Mouse (Mus musculus): Measurements from ENCODE around the gene Epb41l4b. TPM values are rescaled to one million over a fixed set of nuclear protein-coding genes. Genes with fewer than 3 reads are reported as not detected.

Gene Epb41l4b
- polyA plus RNA-seq, 1 experiment from 2014 or later, result 3.4 TPM

DNA sequence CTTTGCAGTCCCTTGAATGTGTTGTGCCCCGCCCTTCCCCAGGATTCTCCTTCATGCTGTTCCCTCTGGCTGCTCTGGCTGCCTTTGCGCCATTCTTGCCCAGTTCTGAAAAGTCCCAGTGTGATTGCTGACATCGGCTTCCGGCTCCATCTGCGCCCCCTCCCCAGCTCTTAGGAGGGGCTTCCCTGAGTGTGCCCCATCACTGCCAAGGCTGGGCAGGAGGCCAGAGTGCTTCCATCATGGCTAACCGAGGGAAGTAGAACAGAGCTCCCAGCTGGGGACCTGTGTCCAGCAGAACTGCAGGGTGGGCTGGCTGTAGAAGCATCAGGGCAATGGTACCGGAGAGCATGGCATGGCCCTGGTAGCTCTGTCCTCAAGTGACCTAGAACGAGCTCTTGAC, 138.2 kb downstream of the Epb41l4b start:
- Histone ChIP-seq H3K4me1 (ENCODE audit: control insufficient read depth, insufficient read depth, low read depth, low read length) (no peaks in the 10 kb centered on the region), H3K4me3 (ENCODE audit: low read length) (no peak overlapping the region), H3K4me2 (ENCODE audit: low read length) (no peak overlapping the region), H3K27me3 (replicated peaks; ENCODE audit: control insufficient read depth, insufficient read depth, low read length) (no peaks in the 10 kb centered on the region), H3K27ac (ENCODE audit: low read depth, low read length) (no peak overlapping the region), H3K9me3 (ENCODE audit: control insufficient read depth, low read length) (no peaks in the 10 kb centered on the region), H3K36me3 (ENCODE audit: control insufficient read depth, insufficient read depth, low read length) (0 out of 2 replicates have a peak, but pooled peaks cover 2% of the 10 kb centered on the region), H3K9ac (ENCODE audit: low read depth, low read length) (no peak overlapping the region)
- WGBS, result 39% methylated on average over 8 of the region's 8 CpGs
- ATAC-seq, result peak; percentile 82

DNA sequence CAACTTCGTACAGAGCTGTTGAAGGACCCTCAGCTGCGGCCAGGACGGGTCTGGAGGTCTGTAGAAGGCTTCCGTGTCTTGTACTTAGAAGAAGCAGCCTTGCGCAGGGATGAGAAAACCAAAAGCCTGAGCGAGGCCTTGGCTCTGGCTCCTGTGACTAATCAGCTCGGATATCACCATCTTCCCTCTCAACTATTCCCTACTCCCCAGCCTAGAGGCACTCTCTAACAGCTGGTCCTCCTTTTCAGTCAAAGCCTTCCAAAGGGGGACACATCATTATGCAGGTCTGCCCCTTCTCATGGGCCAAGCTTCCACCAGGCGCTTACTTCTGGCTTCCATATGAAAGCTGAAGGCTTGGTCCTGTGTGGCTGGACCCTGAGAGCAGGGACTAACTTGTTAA, 139.4 kb downstream of the Epb41l4b start:
- WGBS, result 83% methylated on average over 8 of the region's 8 CpGs
- no peak overlapping the region for H3K9ac ChIP-seq (ENCODE audit: low read depth, low read length)
- H3K4me2 ChIP-seq (ENCODE audit: low read length), result no peak overlapping the region
- no peak overlapping the region for H3K4me3 ChIP-seq (ENCODE audit: low read length)
- H3K4me1 ChIP-seq (ENCODE audit: control insufficient read depth, insufficient read depth, low read depth, low read length), result no peaks in the 10 kb centered on the region
- no peaks in the 10 kb centered on the region for H3K9me3 ChIP-seq (ENCODE audit: control insufficient read depth, low read length)
- no peaks in the 10 kb centered on the region for H3K27me3 ChIP-seq (replicated peaks; ENCODE audit: control insufficient read depth, insufficient read depth, low read length)
- no peak for ATAC-seq
- 0 out of 2 replicates have a peak, but pooled peaks cover 2% of the 10 kb centered on the region for H3K36me3 ChIP-seq (ENCODE audit: control insufficient read depth, insufficient read depth, low read length)
- no peak overlapping the region for H3K27ac ChIP-seq (ENCODE audit: low read depth, low read length)

DNA sequence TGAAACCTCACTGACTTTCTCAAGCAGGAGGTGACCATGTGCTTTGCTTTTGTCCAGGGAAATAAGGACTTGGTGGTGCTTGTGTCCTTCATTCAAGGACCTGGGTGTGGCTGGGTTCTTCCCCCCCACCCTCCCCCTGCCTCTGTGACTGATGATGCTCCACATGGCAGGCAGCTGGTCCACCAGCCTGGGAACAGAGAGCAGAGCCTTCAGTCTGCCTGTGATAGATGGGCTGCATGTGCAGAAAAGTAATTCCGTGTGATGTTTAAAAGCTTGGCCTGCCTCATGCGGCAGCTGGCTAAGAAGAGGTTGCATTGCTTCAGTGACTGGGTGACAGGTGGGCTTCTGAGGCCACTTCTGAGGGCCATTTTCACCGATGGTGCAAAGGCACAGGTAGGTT, 140.5 kb downstream of the Epb41l4b start:
- H3K27me3 ChIP-seq (replicated peaks; ENCODE audit: control insufficient read depth, insufficient read depth, low read length), result no peaks in the 10 kb centered on the region
- no peak overlapping the region for H3K27ac ChIP-seq (ENCODE audit: low read depth, low read length)
- peak; percentile 38; the same call in 1 of the 2 replicates for ATAC-seq
- no peaks in the 10 kb centered on the region for H3K4me1 ChIP-seq (ENCODE audit: control insufficient read depth, insufficient read depth, low read depth, low read length)
- H3K36me3 ChIP-seq (ENCODE audit: control insufficient read depth, insufficient read depth, low read length), result 0 out of 2 replicates have a peak, but pooled peaks cover 2% of the 10 kb centered on the region
- no peak overlapping the region for H3K4me3 ChIP-seq (ENCODE audit: low read length)
- no peak overlapping the region for H3K4me2 ChIP-seq (ENCODE audit: low read length)
- H3K9ac ChIP-seq (ENCODE audit: low read depth, low read length), result no peak overlapping the region
- WGBS, result 24% methylated on average over 3 of the region's 3 CpGs
- no peaks in the 10 kb centered on the region for H3K9me3 ChIP-seq (ENCODE audit: control insufficient read depth, low read length)

DNA sequence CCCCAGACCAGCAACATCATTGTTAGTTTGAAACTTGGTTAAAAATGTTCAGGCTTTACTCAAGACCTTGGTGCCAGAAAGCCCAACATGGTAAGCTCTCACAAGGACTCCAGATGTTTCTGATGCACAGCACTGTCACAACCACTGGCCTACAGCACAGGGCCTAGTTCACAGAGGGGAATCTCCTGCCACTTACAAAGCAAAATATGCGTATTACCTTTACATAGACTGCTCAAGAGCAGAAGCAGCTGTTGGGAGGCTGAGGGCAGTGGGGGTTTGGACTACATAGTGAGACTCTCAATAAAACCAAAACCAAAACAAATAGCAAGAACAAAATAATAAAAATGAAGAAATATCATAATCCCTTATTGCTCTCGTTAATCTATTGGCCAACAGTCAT, 141.8 kb downstream of the Epb41l4b start:
- no peak for ATAC-seq
- 89% methylated on average over 2 of the region's 2 CpGs for WGBS

DNA sequence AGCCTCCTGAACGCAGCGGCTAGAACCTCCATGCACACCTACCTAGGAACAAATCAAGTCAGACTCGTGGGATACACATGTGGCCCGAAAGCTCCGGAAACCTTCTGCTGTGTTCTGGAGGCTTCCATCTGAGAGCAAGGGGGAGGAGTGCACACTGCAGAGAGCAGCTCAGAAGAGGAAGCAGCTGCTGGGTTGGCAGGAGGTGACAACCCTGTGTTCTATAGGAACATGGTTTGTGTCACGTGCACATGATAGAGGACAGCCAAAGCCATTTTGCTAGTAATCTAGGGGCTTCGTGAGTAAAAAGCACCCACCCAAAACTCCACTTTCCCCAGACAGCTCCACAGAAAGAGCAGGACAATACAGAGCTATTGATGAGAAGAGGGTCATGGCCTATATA, 149.9 kb downstream of the Epb41l4b start:
- H3K27me3 ChIP-seq (replicated peaks; ENCODE audit: control insufficient read depth, insufficient read depth, low read length), result no peaks in the 10 kb centered on the region
- H3K36me3 ChIP-seq (ENCODE audit: control insufficient read depth, insufficient read depth, low read length), result no peaks in the 10 kb centered on the region
- no peak overlapping the region for H3K4me2 ChIP-seq (ENCODE audit: low read length)
- peaks cover 4% of the 10 kb centered on the region for H3K9me3 ChIP-seq (ENCODE audit: control insufficient read depth, low read length)
- peaks cover 8% of the 10 kb centered on the region for H3K4me1 ChIP-seq (ENCODE audit: control insufficient read depth, insufficient read depth, low read depth, low read length)
- ATAC-seq, result no peak
- H3K27ac ChIP-seq (ENCODE audit: low read depth, low read length), result no peak overlapping the region
- H3K4me3 ChIP-seq (ENCODE audit: low read length), result no peak overlapping the region
- 86% methylated on average over 7 of the region's 7 CpGs for WGBS
- no peak overlapping the region for H3K9ac ChIP-seq (ENCODE audit: low read depth, low read length)

More for the DNA sequence above, 141.8 kb downstream of the Epb41l4b start:
- no peak overlapping the region for H3K4me3 ChIP-seq (ENCODE audit: low read length)
- no peaks in the 10 kb centered on the region for H3K27me3 ChIP-seq (replicated peaks; ENCODE audit: control insufficient read depth, insufficient read depth, low read length)
- peaks cover 3% of the 10 kb centered on the region for H3K9me3 ChIP-seq (ENCODE audit: control insufficient read depth, low read length)
- no peaks in the 10 kb centered on the region for H3K36me3 ChIP-seq (ENCODE audit: control insufficient read depth, insufficient read depth, low read length)
- no peak overlapping the region for H3K9ac ChIP-seq (ENCODE audit: low read depth, low read length)
- no peak overlapping the region for H3K4me2 ChIP-seq (ENCODE audit: low read length)
- H3K4me1 ChIP-seq (ENCODE audit: control insufficient read depth, insufficient read depth, low read depth, low read length), result no peaks in the 10 kb centered on the region
- H3K27ac ChIP-seq (ENCODE audit: low read depth, low read length), result no peak overlapping the region

DNA sequence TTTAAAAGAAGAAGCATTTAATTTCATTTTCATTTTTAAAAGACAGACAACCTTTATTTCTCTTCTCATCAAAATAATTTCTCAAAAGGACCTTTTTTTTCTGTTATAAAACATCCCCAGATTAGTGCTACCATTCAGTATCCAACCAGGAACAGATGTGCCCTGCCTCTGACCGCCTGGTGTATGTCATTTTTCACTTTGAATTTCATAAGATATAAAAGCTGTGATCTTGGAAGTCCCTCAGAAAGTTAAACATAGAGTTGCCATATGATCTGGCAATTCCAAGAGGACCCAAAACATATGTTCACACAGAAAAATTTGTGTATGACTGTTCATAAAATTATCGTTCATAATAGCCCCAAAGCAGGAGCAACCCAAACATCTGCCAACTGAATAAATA, 151.3 kb downstream of the Epb41l4b start:
- 77% methylated on average over 2 of the region's 2 CpGs for WGBS
- no peak for ATAC-seq
- H3K4me2 ChIP-seq (ENCODE audit: low read length), result no peak overlapping the region

DNA sequence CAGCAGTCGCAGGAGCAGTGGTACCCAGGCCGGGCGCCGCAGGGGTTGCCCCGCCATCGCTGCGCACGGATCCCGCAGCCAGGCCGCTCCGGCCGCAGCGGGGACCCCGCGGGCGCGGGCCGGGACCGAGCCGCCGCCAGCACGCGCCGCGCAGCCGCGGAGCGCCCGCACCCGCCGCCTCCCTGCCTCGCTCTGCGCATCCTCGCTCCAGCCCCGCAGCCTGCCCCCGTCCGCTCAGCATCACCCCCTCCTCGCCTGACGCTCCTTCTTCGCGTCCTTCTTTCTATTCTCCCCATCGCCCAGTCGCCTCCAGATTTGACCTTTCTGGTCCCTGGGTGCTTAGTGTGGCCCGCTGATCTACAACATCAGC, 153.0 kb downstream of the Epb41l4b start, which contains the start of gene Frrs1l:
Gene Frrs1l, minus strand, starts transcription at position 177 of the 370 bp plus-strand sequence.
- Histone ChIP-seq H3K36me3 (ENCODE audit: control insufficient read depth, insufficient read depth, low read length) (peaks cover 3% of the 10 kb centered on the region; the same call in 1 of the 2 replicates), H3K9ac (ENCODE audit: low read depth, low read length) (peak within 1 kb of the TSS; percentile 91), H3K27ac (ENCODE audit: low read depth, low read length) (peak within 1 kb of the TSS; percentile 89), H3K4me2 (ENCODE audit: low read length) (peak within 1 kb of the TSS; percentile 84), H3K27me3 (replicated peaks; ENCODE audit: control insufficient read depth, insufficient read depth, low read length) (no peaks in the 10 kb centered on the region), H3K4me1 (ENCODE audit: control insufficient read depth, insufficient read depth, low read depth, low read length) (peaks cover 11% of the 10 kb centered on the region), H3K4me3 (ENCODE audit: low read length) (peak within 1 kb of the TSS; percentile 77), H3K9me3 (ENCODE audit: control insufficient read depth, low read length) (no peaks in the 10 kb centered on the region)
- under 1% methylated on average over 23 of the region's 44 CpGs for WGBS
- peak; percentile 93 for ATAC-seq

More for the DNA sequence above, 151.3 kb downstream of the Epb41l4b start:
- Histone ChIP-seq H3K27me3 (replicated peaks; ENCODE audit: control insufficient read depth, insufficient read depth, low read length) (no peaks in the 10 kb centered on the region), H3K9me3 (ENCODE audit: control insufficient read depth, low read length) (peaks cover 4% of the 10 kb centered on the region), H3K27ac (ENCODE audit: low read depth, low read length) (no peak overlapping the region), H3K4me3 (ENCODE audit: low read length) (no peak overlapping the region), H3K4me1 (ENCODE audit: control insufficient read depth, insufficient read depth, low read depth, low read length) (peaks cover 11% of the 10 kb centered on the region), H3K36me3 (ENCODE audit: control insufficient read depth, insufficient read depth, low read length) (no peaks in the 10 kb centered on the region), H3K9ac (ENCODE audit: low read depth, low read length) (no peak overlapping the region)

DNA sequence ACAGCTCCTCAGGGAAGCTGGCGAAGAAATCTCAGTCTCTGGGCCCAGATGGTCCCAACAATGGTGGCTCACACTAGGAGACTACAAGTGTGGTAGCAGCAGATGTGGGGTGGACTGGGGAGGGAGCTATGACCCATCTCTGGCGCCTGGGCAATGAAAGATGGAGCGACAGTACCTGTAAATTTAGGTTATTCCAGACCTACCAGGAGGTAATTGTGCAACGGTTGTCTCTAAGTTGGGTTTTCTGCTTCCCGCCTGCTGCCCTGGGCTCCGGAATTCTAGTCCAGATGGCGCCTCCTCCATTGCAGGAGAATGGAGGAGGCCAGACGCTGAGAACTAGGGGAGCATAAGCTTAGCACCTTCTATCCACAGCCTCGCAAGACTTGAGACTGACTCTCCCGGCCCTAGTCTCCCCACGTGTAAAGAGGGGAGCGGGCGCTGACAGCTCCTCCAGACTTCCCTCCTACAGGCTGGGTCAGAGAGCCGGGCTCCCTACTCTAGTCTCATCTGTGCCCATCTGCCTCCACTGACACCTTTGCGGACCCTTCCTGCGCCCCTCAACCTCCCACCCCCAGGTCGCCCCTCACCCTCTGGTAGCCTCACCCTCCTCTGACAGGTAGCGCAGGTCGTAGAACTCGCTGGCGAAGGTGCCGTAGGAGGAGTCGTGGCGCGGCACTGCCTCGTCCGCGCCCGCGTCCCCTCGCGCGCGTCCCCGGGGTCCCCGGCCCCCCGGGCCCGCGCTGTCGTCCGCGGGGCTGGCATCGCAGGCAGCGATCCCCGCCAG, 153.6 kb downstream of the Epb41l4b start:
- peaks cover 3% of the 10 kb centered on the region; the same call in 1 of the 2 replicates for H3K36me3 ChIP-seq (ENCODE audit: control insufficient read depth, insufficient read depth, low read length)
- peak overlapping the region; percentile 89 for H3K27ac ChIP-seq (ENCODE audit: low read depth, low read length)
- under 1% methylated on average over 45 of the region's 45 CpGs for WGBS
- peak; percentile 85 for ATAC-seq
- H3K4me3 ChIP-seq (ENCODE audit: low read length), result peak overlapping the region; percentile 77
- no peaks in the 10 kb centered on the region for H3K9me3 ChIP-seq (ENCODE audit: control insufficient read depth, low read length)
- H3K27me3 ChIP-seq (replicated peaks; ENCODE audit: control insufficient read depth, insufficient read depth, low read length), result no peaks in the 10 kb centered on the region
- H3K4me1 ChIP-seq (ENCODE audit: control insufficient read depth, insufficient read depth, low read depth, low read length), result peaks cover 11% of the 10 kb centered on the region
- peak overlapping the region; percentile 84 for H3K4me2 ChIP-seq (ENCODE audit: low read length)
- H3K9ac ChIP-seq (ENCODE audit: low read depth, low read length), result peak overlapping the region; percentile 91

DNA sequence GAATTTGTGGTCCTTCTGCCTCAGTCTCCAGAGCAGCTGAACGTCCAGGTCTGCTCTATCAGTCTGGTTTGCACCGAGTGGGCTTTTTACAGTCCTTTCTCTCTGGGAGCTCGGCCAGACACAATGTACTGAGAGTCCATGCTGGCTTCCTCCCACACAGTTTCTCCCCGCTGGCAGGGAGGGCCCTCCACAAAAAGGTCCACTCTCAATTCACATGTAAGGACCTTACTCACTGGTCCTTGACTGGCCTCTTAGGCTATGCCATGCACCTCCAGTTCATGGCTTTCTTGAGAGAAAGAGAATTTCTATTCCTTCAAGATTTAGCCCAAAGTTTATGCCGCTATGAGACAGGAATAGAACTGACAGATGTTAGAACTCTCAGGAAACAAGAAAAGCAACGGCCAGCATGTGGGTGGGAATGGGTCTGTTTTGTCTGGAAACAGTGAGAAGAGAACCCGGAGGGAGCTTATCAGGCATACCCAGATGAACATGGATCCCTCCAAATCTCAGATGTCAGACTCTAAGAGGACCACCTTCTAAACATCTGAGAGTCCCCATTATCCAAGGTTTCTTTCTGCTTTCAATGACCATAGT, 177.6 kb downstream of the Epb41l4b start:
- 80% methylated on average over 7 of the region's 7 CpGs for WGBS
- no peaks in the 10 kb centered on the region for H3K9me3 ChIP-seq (ENCODE audit: control insufficient read depth, low read length)
- H3K4me3 ChIP-seq (ENCODE audit: low read length), result no peak overlapping the region
- H3K4me2 ChIP-seq (ENCODE audit: low read length), result no peak overlapping the region
- H3K27ac ChIP-seq (ENCODE audit: low read depth, low read length), result no peak overlapping the region
- no peak overlapping the region for H3K9ac ChIP-seq (ENCODE audit: low read depth, low read length)
- H3K4me1 ChIP-seq (ENCODE audit: control insufficient read depth, insufficient read depth, low read depth, low read length), result no peaks in the 10 kb centered on the region
- H3K27me3 ChIP-seq (replicated peaks; ENCODE audit: control insufficient read depth, insufficient read depth, low read length), result no peaks in the 10 kb centered on the region
- no peak for ATAC-seq
- peaks cover 26% of the 10 kb centered on the region for H3K36me3 ChIP-seq (ENCODE audit: control insufficient read depth, insufficient read depth, low read length)
